Mouse (Mus musculus) limb, embryonic 13.5 days (tissue): ENCODE results near the gene P4ha2. TPM values are rescaled to one million over a fixed set of nuclear protein-coding genes. Genes with fewer than 3 reads are reported as not detected.

ENCODE experiments used
- ATAC-seq: fragments of 200-750 bp; cut with Nextera tagmentation; 2 replicates; pipeline ENCODE4 v1.8.0; 2017; ENCODE audit warnings: low read depth, moderate number of reproducible peaks, moderate TSS enrichment; ENCODE audit not compliant: low FRiP score
- H3K27ac ChIP-seq: fragments of 300-500 bp; sonication (generic); 2 replicates; pipeline ENCODE4 v1.5.1; 2015; ENCODE audit warnings: inconsistent platforms, mild to moderate bottlenecking, moderate library complexity
- H3K27me3 ChIP-seq: fragments of 300-500 bp; sonication (generic); 2 replicates; pipeline ENCODE4 v1.6.1; 2015; ENCODE audit warnings: mild to moderate bottlenecking, inconsistent platforms
- H3K36me3 ChIP-seq: fragments of 300-500 bp; sonication (generic); 2 replicates; pipeline ENCODE4 v1.6.1; 2015; ENCODE audit warnings: inconsistent platforms, mild to moderate bottlenecking, moderate library complexity
- H3K4me1 ChIP-seq: fragments of 300-500 bp; sonication (generic); 2 replicates; pipeline ENCODE4 v1.6.1; 2015; ENCODE audit warnings: inconsistent platforms
- H3K4me2 ChIP-seq: fragments of 300-500 bp; sonication (generic); replicated peaks from 2 replicates; pipeline ENCODE4 v1.6.1; 2015; ENCODE audit warnings: inconsistent platforms, mild to moderate bottlenecking, moderate library complexity
- H3K4me3 ChIP-seq: fragments of 300-500 bp; sonication (generic); 2 replicates; pipeline ENCODE4 v1.5.1; 2015; ENCODE audit warnings: moderate library complexity, mild to moderate bottlenecking, inconsistent platforms
- H3K9ac ChIP-seq: fragments of 300-500 bp; sonication (generic); 2 replicates; pipeline ENCODE4 v1.6.1; 2015; ENCODE audit warnings: mild to moderate bottlenecking, inconsistent platforms
- H3K9me3 ChIP-seq: fragments of 300-500 bp; sonication (generic); 2 replicates; pipeline ENCODE4 v1.6.1; 2016; ENCODE audit warnings: inconsistent platforms
- WGBS: fragments of 180-500 bp; shearing (Covaris S2); methylation state at CpG from one replicate; pipeline ENCODE4 v1.1.7; 2015; 5-methylcytosine and 5-hydroxymethylcytosine counted together
- polyA plus RNA-seq: library from polyadenylated mRNA; unstranded; fragments of >200 nt; fragmentation: Nextera tagmentation; extraction: Ambion mirVana; gene quantifications from 2 replicates; pipeline ENCODE4 v1.2.1, GENCODE M21; 2015

P4ha2 gene
- polyA plus RNA-seq, 1 experiment from 2014 or later, result 84.9 TPM

DNA sequence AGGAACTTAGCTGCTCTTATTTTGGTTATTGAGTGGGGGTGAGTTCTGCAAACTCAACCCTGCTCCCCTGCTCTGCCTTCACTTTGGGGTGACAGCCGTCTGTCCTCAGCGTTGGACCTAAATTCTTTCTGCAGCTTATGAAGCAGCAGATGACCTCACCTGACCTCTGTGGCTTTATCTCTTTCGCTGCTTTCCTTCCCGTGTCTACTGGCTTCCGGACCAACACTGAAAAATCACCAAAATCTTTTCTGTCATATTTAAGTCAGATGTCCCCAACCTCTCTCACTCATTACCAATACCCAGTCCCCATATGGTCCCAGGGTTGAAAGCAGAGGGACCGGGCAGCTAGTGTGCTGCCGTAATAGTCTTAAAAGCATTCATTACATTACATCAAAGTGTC, 7.7 kb upstream of the P4ha2 start:
- ATAC-seq, result no peak
- peaks cover 17% of the 10 kb centered on the region for H3K4me1 ChIP-seq
- H3K4me2 ChIP-seq, result no peak overlapping the region
- 44% methylated on average over 7 of the region's 7 CpGs for WGBS
- H3K4me3 ChIP-seq, result no peak overlapping the region
- H3K9ac ChIP-seq, result no peak overlapping the region
- no peaks in the 10 kb centered on the region for H3K9me3 ChIP-seq
- no peak overlapping the region for H3K27ac ChIP-seq
- H3K36me3 ChIP-seq, result no peaks in the 10 kb centered on the region
- no peaks in the 10 kb centered on the region for H3K27me3 ChIP-seq

- peak; percentile 28; the same call in 1 of the 2 replicates for ATAC-seq
- 3% methylated on average over 3 of the region's 3 CpGs for WGBS
- no peaks in the 10 kb centered on the region for H3K27me3 ChIP-seq
- peaks cover 17% of the 10 kb centered on the region for H3K4me1 ChIP-seq
- H3K27ac ChIP-seq, result no peak overlapping the region
- H3K9me3 ChIP-seq, result no peaks in the 10 kb centered on the region
- no peaks in the 10 kb centered on the region for H3K36me3 ChIP-seq
- H3K4me3 ChIP-seq, result no peak overlapping the region
- no peak overlapping the region for H3K9ac ChIP-seq
- H3K4me2 ChIP-seq, result no peak overlapping the region
These were observed 6.9 kb upstream of the P4ha2 start for GRCm38 (mm10) chr11:54093000-54093399.

DNA sequence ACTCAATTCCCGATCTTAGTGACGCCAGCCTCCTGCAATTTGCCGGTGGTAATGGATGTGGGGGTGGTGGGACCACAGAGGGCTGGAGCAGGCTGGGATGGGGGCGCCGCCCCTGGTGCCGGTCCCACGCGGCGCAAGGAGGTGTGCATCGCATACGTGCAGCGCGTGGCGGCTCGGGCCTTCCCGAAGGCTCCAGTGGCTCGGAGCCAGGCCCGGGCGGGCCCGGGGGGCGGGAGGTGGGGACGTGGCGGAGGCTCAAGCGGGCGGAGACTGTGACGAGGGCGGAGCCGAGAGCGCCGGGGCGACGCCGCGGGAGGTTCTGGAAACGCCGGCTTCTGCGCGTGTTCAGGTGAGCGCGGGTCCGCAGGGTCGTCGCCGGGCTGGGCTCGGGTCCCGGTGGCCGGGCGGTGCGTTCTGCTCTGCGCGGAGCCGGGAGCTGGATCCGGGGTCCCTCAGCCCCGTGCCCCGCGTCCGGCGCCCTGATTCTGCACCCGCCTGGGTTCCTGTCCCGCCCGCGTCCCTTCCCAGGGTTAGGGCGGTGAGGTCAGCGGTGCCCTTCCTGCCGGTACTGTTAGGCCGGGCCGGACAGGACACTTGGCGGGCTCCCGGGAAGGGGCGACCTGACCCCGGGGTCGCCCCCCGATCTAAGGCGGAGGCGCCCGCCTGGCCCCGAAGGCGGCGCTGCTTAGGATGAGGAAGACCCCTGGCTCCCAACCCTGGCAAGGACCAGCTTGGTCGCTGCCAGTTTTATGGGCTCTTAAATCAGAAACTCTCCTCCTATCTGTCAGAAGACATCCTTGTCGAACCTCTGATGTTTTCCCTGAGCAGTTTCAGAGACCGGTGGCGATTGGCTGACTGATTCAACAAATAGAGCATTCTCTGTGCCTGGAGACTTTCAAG, 1.0 kb downstream of the P4ha2 start:
- Histone ChIP-seq H3K27ac (peak overlapping the region; percentile 52), H3K9me3 (no peaks in the 10 kb centered on the region), H3K4me3 (peak overlapping the region; percentile 75), H3K4me1 (peaks cover 30% of the 10 kb centered on the region), H3K36me3 (no peaks in the 10 kb centered on the region), H3K9ac (peak overlapping the region; percentile 84), H3K4me2 (peak overlapping the region; percentile 94), H3K27me3 (no peaks in the 10 kb centered on the region)
- ATAC-seq, result peak; percentile 91
- WGBS, result under 1% methylated on average over 81 of the region's 83 CpGs

DNA sequence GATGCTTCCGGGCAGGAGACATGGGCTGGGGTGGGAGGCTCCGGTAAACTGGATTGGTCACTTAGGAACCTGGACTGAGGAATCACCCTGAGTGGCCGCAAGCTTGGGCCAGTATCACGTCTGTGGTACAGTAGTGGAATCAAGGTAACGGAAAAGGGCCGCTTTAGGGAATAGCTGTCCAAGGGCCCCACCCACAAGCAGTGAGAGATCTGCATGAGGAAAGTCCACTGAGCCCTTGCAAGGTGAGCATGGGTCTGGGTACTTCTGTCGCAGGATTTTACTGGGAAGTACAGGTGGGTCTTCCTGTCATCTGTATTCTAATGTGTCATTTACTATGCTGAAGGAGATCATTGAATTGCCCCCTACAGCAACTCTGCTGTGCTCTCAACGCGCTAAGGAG, 1.8 kb downstream of the P4ha2 start:
- Histone ChIP-seq H3K4me1 (peaks cover 34% of the 10 kb centered on the region), H3K27me3 (no peaks in the 10 kb centered on the region), H3K4me2 (peak overlapping the region; percentile 94), H3K9ac (peak overlapping the region; percentile 84), H3K36me3 (no peaks in the 10 kb centered on the region), H3K27ac (no peak overlapping the region), H3K4me3 (peak overlapping the region; percentile 75), H3K9me3 (no peaks in the 10 kb centered on the region)
- WGBS, result 59% methylated on average over 9 of the region's 9 CpGs
- no peak for ATAC-seq

GRCm38 (mm10) chr11:54102706-54103449, 3.0 kb downstream of the P4ha2 start:
- Histone ChIP-seq H3K4me2 (peak overlapping the region; percentile 94), H3K4me1 (peaks cover 42% of the 10 kb centered on the region), H3K9ac (0 out of 2 replicates have a peak overlapping the region, but pooled peaks have one; percentile 13), H3K36me3 (no peaks in the 10 kb centered on the region), H3K27me3 (no peaks in the 10 kb centered on the region), H3K4me3 (peak overlapping the region; percentile 8), H3K9me3 (no peaks in the 10 kb centered on the region), H3K27ac (no peak overlapping the region)
- ATAC-seq, result no peak
- WGBS, result 47% methylated on average over 10 of the region's 10 CpGs

DNA sequence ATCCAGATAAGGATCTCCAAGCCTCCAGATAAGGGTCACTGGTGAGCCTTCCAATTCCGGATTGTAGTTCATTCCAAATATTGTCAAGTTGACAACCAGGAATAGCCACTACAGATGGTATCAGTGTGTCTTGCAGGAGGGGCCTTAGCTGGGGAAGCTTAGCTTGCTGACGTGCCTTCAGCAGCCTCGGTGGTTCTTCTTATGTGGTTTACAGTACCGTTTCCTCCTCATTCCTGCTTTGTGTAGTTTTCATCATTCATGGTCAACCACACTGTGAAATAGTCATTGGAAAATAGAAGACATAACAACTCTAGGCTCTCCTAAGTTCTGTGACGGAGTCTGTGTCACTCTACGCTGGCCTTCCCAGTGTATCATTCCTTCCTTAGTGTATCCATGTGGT, 5.1 kb downstream of the P4ha2 start:
- Histone ChIP-seq H3K4me3 (no peak overlapping the region), H3K4me2 (no peak overlapping the region), H3K27me3 (no peaks in the 10 kb centered on the region), H3K4me1 (peaks cover 55% of the 10 kb centered on the region), H3K9me3 (no peaks in the 10 kb centered on the region), H3K36me3 (peaks cover 4% of the 10 kb centered on the region; the same call in 1 of the 2 replicates), H3K27ac (no peak overlapping the region), H3K9ac (no peak overlapping the region)
- WGBS, result 90% methylated on average over 6 of the region's 6 CpGs
- no peak for ATAC-seq

DNA sequence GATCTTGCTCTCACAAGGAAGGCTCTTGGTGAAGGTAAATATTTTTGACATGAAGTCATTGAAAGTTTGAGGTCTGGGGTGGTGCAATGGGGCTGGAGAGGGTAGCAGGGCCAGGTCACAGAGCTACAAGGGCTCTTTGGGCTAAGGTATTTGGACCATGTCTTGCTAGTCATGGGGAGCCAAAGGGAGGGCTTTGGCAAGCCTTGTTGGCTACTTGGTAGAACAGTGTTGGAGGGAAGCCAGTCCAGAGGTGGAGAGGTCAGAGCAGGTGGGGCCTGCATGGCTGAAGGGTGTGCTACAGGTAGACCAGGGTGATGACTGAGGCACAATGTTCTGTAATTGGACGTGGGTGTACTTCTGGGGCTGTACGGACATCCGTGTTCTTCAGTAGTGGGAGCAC, 6.8 kb downstream of the P4ha2 start:
- Histone ChIP-seq H3K4me3 (no peak overlapping the region), H3K4me1 (peaks cover 56% of the 10 kb centered on the region), H3K36me3 (peaks cover 8% of the 10 kb centered on the region), H3K4me2 (0 out of 2 replicates have a peak overlapping the region, but pooled peaks have one; percentile 0), H3K9ac (no peak overlapping the region), H3K27ac (peak overlapping the region; percentile 16; the same call in 1 of the 2 replicates), H3K27me3 (no peaks in the 10 kb centered on the region), H3K9me3 (no peaks in the 10 kb centered on the region)
- WGBS, result 92% methylated on average over 3 of the region's 3 CpGs
- no peak for ATAC-seq

- Histone ChIP-seq H3K4me3 (no peak overlapping the region), H3K4me1 (peaks cover 56% of the 10 kb centered on the region), H3K36me3 (peaks cover 8% of the 10 kb centered on the region), H3K9me3 (no peaks in the 10 kb centered on the region), H3K4me2 (0 out of 2 replicates have a peak overlapping the region, but pooled peaks have one; percentile 0), H3K27me3 (no peaks in the 10 kb centered on the region), H3K9ac (no peak overlapping the region), H3K27ac (peak overlapping the region; percentile 16)
- ATAC-seq, result no peak
- WGBS, result 65% methylated on average over 7 of the region's 7 CpGs
These were observed 7.3 kb downstream of the P4ha2 start for GRCm38 (mm10) chr11:54107239-54107638.

- Histone ChIP-seq H3K4me1 (peaks cover 56% of the 10 kb centered on the region), H3K27ac (peak overlapping the region; percentile 28), H3K36me3 (peaks cover 8% of the 10 kb centered on the region), H3K9ac (no peak overlapping the region), H3K27me3 (no peaks in the 10 kb centered on the region), H3K9me3 (no peaks in the 10 kb centered on the region), H3K4me2 (no peak overlapping the region), H3K4me3 (no peak overlapping the region)
- 75% methylated on average over 3 of the region's 3 CpGs for WGBS
- no peak for ATAC-seq
These were observed 8.2 kb downstream of the P4ha2 start for GRCm38 (mm10) chr11:54108131-54108530.

DNA sequence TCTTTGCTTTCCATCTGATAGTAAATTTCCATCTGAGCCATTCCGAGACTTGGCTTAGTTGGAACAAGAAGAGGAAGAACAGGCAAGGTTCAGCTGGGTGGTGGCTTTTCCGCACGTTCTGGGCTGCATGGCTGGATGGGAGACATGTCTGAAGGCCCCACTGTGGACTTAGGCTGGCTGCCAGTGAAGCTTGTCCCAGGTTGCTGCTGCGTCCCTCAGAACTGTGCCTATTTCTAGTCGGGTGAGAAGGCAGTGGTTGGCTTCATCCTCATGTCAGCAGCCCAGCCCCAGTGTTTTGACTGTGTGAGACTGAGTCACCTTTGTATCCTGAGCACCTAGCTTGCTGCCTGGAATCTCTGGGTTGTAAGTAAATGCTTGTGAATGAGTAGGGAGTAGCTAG, 9.0 kb downstream of the P4ha2 start:
- 79% methylated on average over 5 of the region's 5 CpGs for WGBS
- Histone ChIP-seq H3K36me3 (peaks cover 8% of the 10 kb centered on the region), H3K27ac (no peak overlapping the region), H3K9ac (no peak overlapping the region), H3K4me1 (peaks cover 59% of the 10 kb centered on the region), H3K4me3 (no peak overlapping the region), H3K27me3 (no peaks in the 10 kb centered on the region), H3K9me3 (no peaks in the 10 kb centered on the region), H3K4me2 (no peak overlapping the region)
- ATAC-seq, result no peak

DNA sequence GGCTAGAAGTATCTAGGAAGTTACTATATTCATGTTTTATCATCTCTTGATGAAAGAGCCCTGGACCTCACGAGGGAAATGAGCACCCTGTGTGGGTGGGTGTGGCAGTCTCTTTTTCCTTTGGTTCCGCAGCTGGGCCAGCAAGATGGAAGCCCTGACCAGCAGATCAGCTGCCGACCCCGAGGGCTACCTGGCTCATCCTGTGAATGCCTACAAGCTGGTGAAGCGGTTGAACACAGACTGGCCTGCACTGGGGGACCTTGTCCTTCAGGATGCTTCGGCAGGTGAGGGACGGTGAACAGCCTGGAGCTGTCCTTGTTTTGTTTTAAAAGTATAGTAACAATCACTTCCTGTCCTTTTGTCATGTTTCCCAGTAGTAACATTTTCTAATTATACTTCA, 11.4 kb downstream of the P4ha2 start:
- 87% methylated on average over 7 of the region's 7 CpGs for WGBS
- H3K36me3 ChIP-seq, result peaks cover 13% of the 10 kb centered on the region
- no peaks in the 10 kb centered on the region for H3K9me3 ChIP-seq
- peaks cover 83% of the 10 kb centered on the region for H3K4me1 ChIP-seq
- H3K4me3 ChIP-seq, result no peak overlapping the region
- H3K9ac ChIP-seq, result no peak overlapping the region
- no peak for ATAC-seq
- H3K4me2 ChIP-seq, result no peak overlapping the region
- H3K27me3 ChIP-seq, result no peaks in the 10 kb centered on the region
- no peak overlapping the region for H3K27ac ChIP-seq
